In genomic region chr19:43440112-43440737, GRCm38 (mm10) we compare ENCODE assay signal across 8 mouse cellular contexts. TPM values are rescaled to one million over a fixed set of nuclear protein-coding genes. Genes with fewer than 3 reads are reported as not detected.
DNase-seq lines count a peak whose midpoint lies in the region; ATAC-seq lines count a peak whose summit lies in the region.

Gene Cnnm1, plus strand, starts transcription at chr19:43440436.

- peak within 1 kb of the TSS; percentile 92 for H3K4me2 ChIP-seq in lung, embryonic 16.5 days (ENCODE audit: low read depth, low read length)
- peak within 1 kb of the TSS; percentile 100 for H3K4me2 ChIP-seq in heart, embryonic 11.5 days
- peak within 1 kb of the TSS; percentile 100 for H3K4me2 ChIP-seq in kidney, embryonic 16.5 days (replicated peaks; ENCODE audit: low read depth, low read length)

- H3K27ac ChIP-seq in lung, embryonic 16.5 days (ENCODE audit: low read length): no peak within 1 kb of the TSS
- no peak within 1 kb of the TSS for H3K27ac ChIP-seq in heart, embryonic 11.5 days (ENCODE audit: low read depth, low read length)
- H3K27ac ChIP-seq in kidney, embryonic 16.5 days (ENCODE audit: low read length): no peak within 1 kb of the TSS

- no peaks in the 10 kb centered on the region for H3K9me3 ChIP-seq in lung, embryonic 16.5 days (ENCODE audit: control insufficient read depth, low read length)
- no peaks in the 10 kb centered on the region for H3K9me3 ChIP-seq in heart, embryonic 11.5 days (replicated peaks; ENCODE audit: control insufficient read depth, low read length)
- H3K9me3 ChIP-seq in kidney, embryonic 16.5 days (ENCODE audit: low read length): no peaks in the 10 kb centered on the region

- H3K36me3 ChIP-seq in lung, embryonic 16.5 days (ENCODE audit: control insufficient read depth, insufficient read depth, low read length): no peaks in the 10 kb centered on the region
- H3K36me3 ChIP-seq in heart, embryonic 11.5 days (ENCODE audit: control insufficient read depth, insufficient read depth, low read length): no peaks in the 10 kb centered on the region
- no peaks in the 10 kb centered on the region for H3K36me3 ChIP-seq in kidney, embryonic 16.5 days (ENCODE audit: insufficient read depth, low read length)

- WGBS in lung, embryonic 16.5 days: under 1% methylated on average over 42 of the region's 51 CpGs
- WGBS in heart, embryonic 11.5 days (ENCODE audit: insufficient replicate concordance): under 1% methylated on average over 46 of the region's 51 CpGs
- under 1% methylated on average over 48 of the region's 51 CpGs for WGBS in kidney, embryonic 16.5 days

- H3K4me3 ChIP-seq in lung, embryonic 16.5 days (ENCODE audit: low read length): peak within 1 kb of the TSS; percentile 56
- peak within 1 kb of the TSS; percentile 72 for H3K4me3 ChIP-seq in heart, embryonic 11.5 days (ENCODE audit: low read depth, low read length)
- peak within 1 kb of the TSS; percentile 55 for H3K4me3 ChIP-seq in kidney, embryonic 16.5 days (ENCODE audit: low read length)

- peaks cover 55% of the 10 kb centered on the region for H3K27me3 ChIP-seq in lung, embryonic 16.5 days (ENCODE audit: control insufficient read depth, insufficient read depth, low read depth, low read length)
- peaks cover 46% of the 10 kb centered on the region for H3K27me3 ChIP-seq in heart, embryonic 11.5 days (ENCODE audit: control insufficient read depth, insufficient read depth, low read length)
- H3K27me3 ChIP-seq in kidney, embryonic 16.5 days (ENCODE audit: insufficient read depth, low read length): peaks cover 57% of the 10 kb centered on the region

- ATAC-seq in lung, embryonic 16.5 days (ENCODE audit: low read depth): peak; percentile 45; the same call in 1 of the 2 replicates
- peak; percentile 26; the same call in 1 of the 2 replicates for ATAC-seq in heart, embryonic 11.5 days (replicated peaks; ENCODE audit: insufficient number of reproducible peaks, low FRiP score, low TSS enrichment)
- peak; percentile 74 for ATAC-seq in kidney, embryonic 16.5 days (ENCODE audit: low FRiP score, low TSS enrichment)

- no peak for DNase-seq in lung, postnatal 25 days (ENCODE audit: low spot score)
- peak; percentile 83 for DNase-seq in embryo, embryonic 11 days
- peak; percentile 32 for DNase-seq in liver
- peak; percentile 31 for DNase-seq in ovary, adult 18-20 months (ENCODE audit: low spot score)
- peak; percentile 85 for DNase-seq in thymus, postnatal 4 days

- H3K9ac ChIP-seq in lung, embryonic 16.5 days (ENCODE audit: low read length): no peak within 1 kb of the TSS
- H3K9ac ChIP-seq in heart, embryonic 11.5 days (ENCODE audit: low read depth, low read length): 0 out of 2 replicates have a peak within 1 kb of the TSS, but pooled peaks have one; percentile 22
- peak within 1 kb of the TSS; percentile 55 for H3K9ac ChIP-seq in kidney, embryonic 16.5 days (replicated peaks; ENCODE audit: low read length)

- H3K4me1 ChIP-seq in lung, embryonic 16.5 days (replicated peaks; ENCODE audit: control insufficient read depth, insufficient read depth, low read length): peaks cover 11% of the 10 kb centered on the region
- peaks cover 6% of the 10 kb centered on the region for H3K4me1 ChIP-seq in heart, embryonic 11.5 days (ENCODE audit: control insufficient read depth, insufficient read depth, low read length)
- H3K4me1 ChIP-seq in kidney, embryonic 16.5 days (ENCODE audit: insufficient read depth, low read length): peaks cover 13% of the 10 kb centered on the region

RNA-seq across cellular contexts. Expression of gene Cnnm1, which starts in this region (rescaled TPM):
- 0.08 and 0.09 TPM in 2 replicates for polyA plus RNA-seq in lung, embryonic 16.5 days (2015; fragmentation: Nextera tagmentation; extraction: Ambion mirVana)
- polyA plus RNA-seq in heart, embryonic 11.5 days (2014; fragmentation: Nextera tagmentation; extraction: Ambion mirVana): 0.11 and 0.20 TPM in 2 replicates
- polyA plus RNA-seq in kidney, embryonic 16.5 days (2015; fragmentation: Nextera tagmentation; extraction: Ambion mirVana): 0.05 and 0.27 TPM in 2 replicates

Comparison
In these comparisons a context has a peak if more than half of its experiments do, and no peak if none do; other contexts are left out.
1. Peak in ATAC-seq, H3K4me3 ChIP-seq and H3K4me2 ChIP-seq in lung, embryonic 16.5 days; RNA of the gene not detected or under 1 TPM.
2. Peak in ATAC-seq, H3K4me3 ChIP-seq, H3K9ac ChIP-seq and H3K4me2 ChIP-seq in heart, embryonic 11.5 days; RNA of the gene not detected or under 1 TPM.
3. Peak in ATAC-seq, H3K4me3 ChIP-seq, H3K9ac ChIP-seq and H3K4me2 ChIP-seq in kidney, embryonic 16.5 days; RNA of the gene not detected or under 1 TPM.